Mouse (Mus musculus): ENCODE measurements around the gene Tex36.

The Tex36 gene

GRCm38 (mm10) chr7:133591750-133592149, 10.2 kb downstream of the Tex36 start:
- no peak for DNase-seq (ENCODE audit: low read depth, low spot score)

GRCm38 (mm10) chr7:133583216-133583615, 18.7 kb downstream of the Tex36 start:
- no peak for DNase-seq (ENCODE audit: low read depth, low spot score)

- no peak for DNase-seq (ENCODE audit: low read depth, low spot score)
Measured at GRCm38 (mm10) chr7:133580296-133580640, 21.7 kb downstream of the Tex36 start.

GRCm38 (mm10) chr7:133579491-133580295, 22.3 kb downstream of the Tex36 start:
- DNase-seq (ENCODE audit: low read depth, low spot score): no peak

GRCm38 (mm10) chr7:133576825-133577224, 25.1 kb downstream of the Tex36 start:
- DNase-seq (ENCODE audit: low read depth, low spot score): no peak

GRCm38 (mm10) chr7:133576281-133576680, 25.7 kb downstream of the Tex36 start:
- no peak for DNase-seq (ENCODE audit: low read depth, low spot score)

- DNase-seq (ENCODE audit: low read depth, low spot score): no peak
Measured at GRCm38 (mm10) chr7:133571927-133572326, 30.0 kb downstream of the Tex36 start.

- DNase-seq (ENCODE audit: low read depth, low spot score): no peak
Measured at GRCm38 (mm10) chr7:133569194-133569880, 32.6 kb downstream of the Tex36 start.

- DNase-seq (ENCODE audit: low read depth, low spot score): no peak
Measured at GRCm38 (mm10) chr7:133564600-133564999, 37.4 kb downstream of the Tex36 start.

- no peak for DNase-seq (ENCODE audit: low read depth, low spot score)
Measured at GRCm38 (mm10) chr7:133563175-133563824, 38.7 kb downstream of the Tex36 start.

GRCm38 (mm10) chr7:133555786-133556492, 46.0 kb downstream of the Tex36 start:
- DNase-seq (ENCODE audit: low read depth, low spot score): no peak

- DNase-seq (ENCODE audit: low read depth, low spot score): no peak
Measured at GRCm38 (mm10) chr7:133552306-133552991, 49.5 kb downstream of the Tex36 start.

- DNase-seq (ENCODE audit: low read depth, low spot score): no peak
Measured at GRCm38 (mm10) chr7:133551000-133551399, 51.0 kb downstream of the Tex36 start.

GRCm38 (mm10) chr7:133548434-133548833, 53.5 kb downstream of the Tex36 start:
- no peak for DNase-seq (ENCODE audit: low read depth, low spot score)

- DNase-seq (ENCODE audit: low read depth, low spot score): no peak
Measured at GRCm38 (mm10) chr7:133545631-133546030, 56.3 kb downstream of the Tex36 start.

- no peak for DNase-seq (ENCODE audit: low read depth, low spot score)
Measured at GRCm38 (mm10) chr7:133544966-133545365, 57.0 kb downstream of the Tex36 start.

GRCm38 (mm10) chr7:133543131-133543530, 58.8 kb downstream of the Tex36 start:
- no peak for DNase-seq (ENCODE audit: low read depth, low spot score)

GRCm38 (mm10) chr7:133537366-133537765, 64.6 kb downstream of the Tex36 start:
- DNase-seq (ENCODE audit: low read depth, low spot score): no peak

Data from retina, adult 2 months (tissue).